Mouse (Mus musculus) cerebellum, adult 9-11 months (tissue): Measurements from ENCODE around the gene Unc13d.
"Not testable (repeated sequence)": the region's sequence is repeated elsewhere in the genome, so short reads cannot be mapped to it uniquely, and the experiment has no call there.

ENCODE experiments used
- DNase-seq: peaks from one replicate; pipeline ENCODE4 v3.0.0; 2022

Gene Unc13d

DNA sequence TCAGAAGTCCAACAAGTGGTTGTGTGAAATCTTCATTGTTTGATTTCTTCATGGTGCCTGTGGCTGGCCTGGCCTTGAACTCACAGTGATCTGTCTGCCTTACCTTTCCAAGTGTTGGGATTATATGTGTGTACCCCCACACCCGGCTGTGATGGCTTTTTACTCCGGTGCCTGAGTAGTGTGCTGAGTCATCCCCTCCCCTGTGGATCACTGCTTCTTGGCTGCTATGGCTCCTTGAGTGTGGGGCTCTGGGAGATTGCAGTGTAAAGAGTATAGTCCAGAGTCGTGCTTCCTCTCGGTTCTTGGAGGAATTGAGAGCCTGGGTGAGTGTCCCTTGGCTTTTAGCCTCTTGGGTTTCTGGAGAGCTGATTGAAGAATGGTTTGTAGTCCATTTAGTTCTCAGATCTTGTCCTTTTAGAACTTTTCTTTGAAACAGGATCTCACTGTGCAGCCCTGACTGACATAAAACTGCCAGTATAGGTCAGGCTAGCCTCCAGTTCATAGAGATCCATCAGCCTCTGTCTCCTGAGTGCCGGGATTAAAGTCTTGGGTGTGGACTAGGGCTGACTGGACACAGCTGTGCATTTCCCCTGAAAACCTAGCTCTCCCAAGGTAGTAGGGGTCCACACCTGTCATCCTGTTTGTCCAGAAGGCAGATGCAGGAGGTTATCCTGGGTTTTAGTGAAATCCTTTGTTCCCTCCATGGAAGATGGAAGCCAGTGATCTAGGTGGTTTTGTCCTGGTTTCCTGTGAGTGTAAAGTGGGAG is 35.2 kb downstream of the Unc13d start:
- no peak for DNase-seq

DNA sequence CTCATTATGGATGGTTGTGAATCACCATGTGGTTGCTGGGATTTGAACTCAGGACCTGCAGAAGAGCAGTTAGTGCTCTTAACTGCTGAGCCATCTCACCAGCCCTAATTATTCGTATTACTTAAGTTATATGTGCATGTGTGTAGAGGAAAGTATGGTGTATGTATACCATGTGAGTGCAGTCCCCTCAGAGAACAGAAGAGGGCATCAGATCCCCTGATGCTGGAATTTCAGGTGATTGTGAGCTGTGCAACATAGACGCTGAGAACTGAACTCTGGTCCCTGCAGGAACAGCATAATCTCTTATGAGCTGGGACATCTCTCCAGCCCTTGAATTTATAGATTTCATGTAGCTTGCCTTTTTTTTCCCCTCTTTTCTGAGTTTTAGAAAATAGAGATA is 35.9 kb downstream of the Unc13d start:
- DNase-seq, result no peak

DNA sequence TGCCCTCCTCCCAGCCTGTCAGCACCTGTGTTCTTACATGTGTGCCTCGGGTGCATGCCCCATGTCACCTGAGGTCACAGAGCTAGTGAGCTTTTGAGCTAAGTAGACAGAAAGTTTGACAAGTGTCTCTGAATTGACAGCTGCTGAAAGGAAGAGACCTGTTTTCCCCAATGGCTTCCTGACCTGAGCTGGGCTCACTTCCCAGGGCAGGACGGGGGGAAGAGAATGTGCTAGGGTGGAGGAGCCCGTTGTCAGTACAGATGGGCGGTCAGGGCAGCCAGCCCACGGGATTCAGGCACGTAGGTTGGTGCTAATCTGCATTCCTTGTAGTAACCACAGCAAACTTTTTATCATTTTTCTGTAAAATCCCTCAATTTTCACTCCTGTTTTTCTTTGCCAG is 37.2 kb downstream of the Unc13d start:
- DNase-seq, result no peak

DNA sequence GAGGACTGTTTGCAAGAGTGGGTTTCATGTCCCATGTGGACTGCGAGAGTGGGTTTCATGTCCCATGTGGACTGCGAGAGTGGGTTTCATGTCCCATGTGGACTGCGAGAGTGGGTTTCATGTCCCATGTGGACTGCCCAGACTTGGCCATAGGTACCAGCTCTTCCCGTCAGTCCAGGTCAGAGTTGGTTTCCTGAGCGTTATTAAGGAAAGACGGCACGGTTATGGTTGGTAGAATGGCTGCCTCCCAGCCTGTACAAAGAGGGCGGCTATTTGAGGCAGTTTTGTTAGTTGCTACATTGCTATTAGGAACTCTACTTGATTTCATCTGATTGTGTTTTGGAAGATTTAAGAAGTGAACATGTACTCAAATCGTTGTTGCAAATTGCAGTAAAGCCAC is 39.9 kb downstream of the Unc13d start:
- no peak for DNase-seq

DNA sequence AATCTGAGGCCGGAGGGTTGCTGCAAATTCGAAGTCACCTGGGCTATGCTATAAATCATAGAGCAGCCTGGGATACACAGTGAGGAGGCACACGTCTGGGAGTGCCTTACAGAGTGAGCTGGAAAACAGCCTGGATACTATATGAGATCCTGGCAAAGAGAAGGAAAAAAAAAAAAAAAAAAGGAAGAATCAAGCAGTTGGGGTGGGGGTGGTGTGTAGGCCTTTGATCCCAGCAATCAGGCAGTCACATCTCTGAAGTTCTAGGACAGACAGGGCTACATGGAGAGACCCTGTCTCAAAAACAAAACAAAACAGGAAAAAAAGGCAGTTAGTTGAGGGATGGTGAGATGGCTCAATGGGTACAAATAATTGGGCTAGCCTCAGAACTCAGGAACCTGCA is 41.1 kb downstream of the Unc13d start:
- no peak for DNase-seq

DNA sequence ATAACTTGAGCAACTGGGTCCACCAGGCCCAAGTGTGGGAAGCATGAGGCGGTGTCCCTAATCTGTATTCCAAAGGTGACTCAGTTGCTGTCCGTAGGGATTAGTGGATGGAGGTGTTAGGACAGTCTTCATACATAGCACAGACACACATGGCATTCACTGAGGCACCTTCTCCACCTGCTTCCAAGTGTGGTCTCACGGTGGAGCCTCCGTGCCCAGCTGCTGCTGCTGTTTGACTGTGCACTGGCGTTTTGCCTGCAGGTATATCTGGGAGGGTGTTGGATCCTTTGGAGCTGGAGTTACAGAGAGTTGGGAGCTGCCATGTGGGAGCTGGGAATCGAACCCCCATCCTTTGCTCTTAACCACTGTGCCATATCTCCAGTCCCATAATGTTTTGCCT is 43.2 kb downstream of the Unc13d start:
- no peak for DNase-seq

DNA sequence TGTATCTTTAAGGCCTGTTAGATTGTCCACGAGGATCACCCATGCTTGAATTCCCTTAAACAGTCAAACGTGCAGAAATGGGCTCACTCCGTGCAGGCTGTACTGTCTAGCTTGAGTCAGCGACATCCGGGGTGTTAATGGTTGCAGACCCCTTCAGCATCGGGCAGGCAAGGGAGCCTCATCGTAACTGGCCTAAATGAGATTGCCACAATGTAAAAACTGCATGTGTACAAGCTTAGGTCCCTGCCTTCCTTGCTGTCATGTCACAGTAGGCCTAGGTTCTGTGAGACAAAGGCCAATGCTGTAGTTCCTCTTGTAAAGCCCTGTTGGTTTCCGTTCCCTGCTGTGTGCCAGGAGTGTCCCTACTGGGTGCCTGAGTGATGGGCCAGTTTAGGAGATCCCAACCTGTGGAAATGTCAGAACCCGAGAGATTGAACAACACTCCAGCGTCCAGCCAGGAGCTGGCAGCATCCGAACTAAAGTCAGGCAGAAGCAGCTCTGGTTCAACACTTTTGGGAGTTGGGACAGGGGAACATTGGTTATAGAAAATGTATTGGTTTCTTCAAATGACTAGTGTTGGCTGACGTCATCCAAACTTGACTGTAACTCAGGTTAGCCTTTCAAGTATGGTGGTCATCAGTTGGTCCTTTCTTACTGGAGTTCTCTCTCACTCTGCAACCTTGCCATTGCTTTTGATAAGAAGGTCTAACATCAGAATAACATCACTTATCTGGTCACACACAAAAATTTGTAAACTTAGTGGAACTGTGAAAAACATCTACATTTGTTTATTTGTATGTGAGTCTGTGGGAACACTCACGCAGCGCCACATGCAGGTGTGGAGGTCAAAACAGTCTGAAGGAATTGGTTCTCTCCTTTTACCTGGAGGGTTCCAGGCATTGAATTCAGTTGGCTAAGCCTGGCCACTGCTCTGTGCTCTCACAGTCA is 46.6 kb downstream of the Unc13d start:
- peak; percentile 78 for DNase-seq

DNA sequence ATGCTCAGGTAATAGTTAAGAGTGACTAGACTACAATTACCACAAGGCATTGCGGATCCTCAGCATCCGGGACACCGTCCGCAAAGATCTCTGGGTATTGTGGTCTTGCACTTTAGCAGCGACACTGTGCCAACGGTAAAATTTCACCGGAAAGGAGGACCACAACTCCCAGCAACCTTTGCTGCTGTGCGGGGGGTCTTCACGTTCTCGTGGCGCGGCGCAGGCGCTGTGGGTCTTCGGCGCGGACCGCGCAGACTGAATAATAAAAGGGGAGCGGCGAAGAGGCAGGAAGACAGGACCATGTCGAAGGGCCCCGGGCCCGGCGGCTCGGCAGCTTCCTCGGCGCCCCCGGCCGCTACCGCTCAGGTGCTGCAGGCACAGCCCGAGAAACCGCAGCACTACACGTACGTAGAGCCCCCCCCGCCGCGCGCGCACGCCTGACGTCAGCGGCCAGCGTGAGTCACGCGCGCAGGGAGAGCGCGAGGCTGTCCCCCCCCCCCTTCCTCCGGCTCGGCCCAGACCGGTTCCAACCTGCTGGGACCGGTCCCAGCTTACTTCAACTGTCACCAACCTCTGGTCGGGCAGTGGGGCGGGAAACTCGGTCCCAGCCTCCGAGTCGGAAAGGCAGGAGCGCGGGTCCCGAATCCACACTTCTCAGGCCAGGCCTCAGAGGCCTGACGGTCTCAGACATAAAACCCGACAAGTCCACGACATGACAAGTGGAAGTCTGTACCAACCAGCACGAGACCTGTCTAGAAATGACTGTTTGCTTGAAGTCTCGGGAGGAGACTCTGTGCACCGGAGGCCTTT is 47.5 kb downstream of the Unc13d start, which contains the start of gene Unk:
TSS of gene Unk (plus strand) at position 235 of the 810 bp plus-strand sequence.
- DNase-seq, result peak; percentile 99

DNA sequence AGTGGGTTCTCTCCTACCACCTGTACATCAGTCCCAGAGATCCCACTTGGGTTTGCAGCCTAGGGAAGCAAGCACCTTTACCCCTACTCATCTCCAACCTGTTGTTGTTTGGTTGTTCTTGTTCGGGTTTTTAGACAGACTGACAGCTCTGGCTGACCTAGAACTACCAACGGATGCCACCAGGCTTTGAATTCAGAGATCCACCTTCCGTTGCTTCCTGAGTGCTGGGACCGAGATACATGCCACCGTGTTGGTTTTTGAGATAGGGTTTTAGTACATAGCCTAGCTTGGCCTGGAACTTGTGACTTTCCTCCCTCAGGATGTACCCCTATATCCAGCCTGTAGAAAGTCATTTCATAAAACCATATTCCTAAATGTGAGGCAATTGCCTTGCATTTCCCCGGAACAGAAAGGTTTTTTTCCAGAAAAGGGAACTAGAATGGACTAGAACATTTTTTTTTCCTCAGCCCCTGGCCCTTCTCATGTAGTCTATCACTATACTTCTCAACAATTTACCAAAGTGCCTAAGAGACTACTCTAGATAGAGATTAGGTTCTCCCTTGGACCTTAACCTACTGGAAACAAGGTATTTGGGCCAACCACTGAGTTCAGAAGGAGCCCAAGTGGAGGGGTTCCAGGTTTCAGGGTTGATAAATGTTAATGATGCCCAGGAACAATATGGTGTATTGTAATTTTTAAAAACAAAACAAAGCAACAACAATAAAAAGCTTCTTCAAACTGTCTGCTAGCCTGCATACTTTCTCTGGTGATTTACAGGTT is 48.5 kb downstream of the Unc13d start:
- DNase-seq, result peak; percentile 61

DNA sequence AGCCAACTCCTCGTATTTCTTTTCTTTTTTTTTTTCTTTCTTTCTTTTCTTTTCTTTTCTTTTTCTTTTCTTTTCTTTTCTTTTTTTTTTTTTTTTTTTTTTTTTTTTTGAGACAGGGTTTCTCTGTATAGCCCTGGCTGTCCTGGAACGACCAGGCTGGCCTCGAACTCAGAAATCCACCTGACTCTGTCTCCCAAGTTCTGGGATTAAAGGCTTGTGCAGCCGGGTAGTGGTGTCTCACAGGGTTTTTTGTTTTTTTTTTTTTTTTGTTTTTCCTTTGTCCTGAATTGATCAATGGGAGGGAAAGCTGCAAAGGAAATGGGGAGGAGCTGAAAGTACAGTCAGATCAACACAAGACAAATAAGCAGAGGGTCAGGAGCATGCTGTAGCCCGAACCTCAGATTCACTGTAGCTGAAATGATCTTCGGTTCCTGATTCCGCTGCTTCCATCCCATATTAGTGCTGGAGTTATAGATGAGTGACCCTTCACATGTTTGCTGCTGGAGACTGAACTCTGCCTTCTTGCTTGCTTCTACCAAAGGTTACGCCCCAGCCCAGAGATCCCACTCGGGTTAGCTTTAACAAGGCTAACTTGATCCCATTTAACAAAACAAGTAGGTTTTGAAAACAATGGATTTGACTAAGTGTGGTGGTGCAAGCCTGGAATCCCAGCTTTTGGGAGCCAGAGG is 49.4 kb downstream of the Unc13d start:
- DNase-seq, result peak; percentile 51

DNA sequence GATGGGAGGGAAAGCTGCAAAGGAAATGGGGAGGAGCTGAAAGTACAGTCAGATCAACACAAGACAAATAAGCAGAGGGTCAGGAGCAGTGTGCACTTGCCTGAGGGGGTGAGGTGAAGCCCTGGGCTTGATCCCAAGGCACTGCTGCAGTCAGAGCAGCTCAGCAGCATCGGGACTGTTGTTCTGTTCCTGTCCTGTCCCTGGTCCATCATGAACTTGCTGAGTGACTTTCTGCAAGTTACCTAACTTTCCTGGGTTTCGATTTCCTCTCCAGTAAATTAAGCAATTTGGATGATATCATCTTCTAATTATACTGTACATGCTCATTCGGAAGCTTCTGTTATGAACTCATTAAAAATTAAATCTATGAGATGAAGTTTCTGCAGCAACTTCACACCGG is 50.0 kb downstream of the Unc13d start, which contains the start of gene H3f3b:
TSS of gene H3f3b (minus strand) at position 207 of the 400 bp plus-strand sequence.
- no peak for DNase-seq

DNA sequence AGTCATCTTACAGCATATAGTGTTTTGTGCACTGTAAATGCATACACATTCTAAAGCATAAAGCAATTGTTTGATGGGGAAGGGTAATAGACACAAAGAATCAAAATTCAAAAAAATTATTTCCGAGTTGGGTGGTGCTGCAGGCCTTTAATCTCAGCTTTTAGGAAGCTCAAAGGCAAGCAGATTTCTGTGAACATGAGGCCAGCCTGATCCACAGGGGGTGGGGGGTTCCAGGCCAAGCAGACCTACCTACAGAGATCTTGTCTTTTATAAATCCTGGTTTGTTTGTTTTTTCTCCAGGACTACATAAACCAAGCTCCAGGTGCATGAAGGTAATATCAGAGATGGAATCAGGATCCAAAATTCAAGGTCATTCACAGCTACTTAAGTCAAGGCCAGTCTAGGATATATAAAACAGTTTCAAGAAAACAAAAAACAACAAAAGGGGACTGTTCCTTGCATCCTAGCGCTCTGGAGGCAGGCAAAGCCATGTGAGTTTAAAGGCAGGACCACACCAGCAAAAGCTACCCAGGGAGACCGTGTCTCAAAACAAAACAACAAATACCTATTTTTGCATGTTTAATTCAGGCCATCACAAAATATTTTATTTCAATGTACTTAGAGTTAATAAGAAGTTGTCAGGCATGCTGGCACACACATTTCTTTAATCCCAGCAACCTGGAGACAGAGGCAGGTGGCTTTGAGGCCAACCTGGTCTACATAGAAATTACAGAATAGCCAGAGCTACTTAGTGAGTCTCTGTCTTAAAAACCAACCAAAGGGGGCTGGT is 52.5 kb downstream of the Unc13d start:
- peak; percentile 62 for DNase-seq

DNA sequence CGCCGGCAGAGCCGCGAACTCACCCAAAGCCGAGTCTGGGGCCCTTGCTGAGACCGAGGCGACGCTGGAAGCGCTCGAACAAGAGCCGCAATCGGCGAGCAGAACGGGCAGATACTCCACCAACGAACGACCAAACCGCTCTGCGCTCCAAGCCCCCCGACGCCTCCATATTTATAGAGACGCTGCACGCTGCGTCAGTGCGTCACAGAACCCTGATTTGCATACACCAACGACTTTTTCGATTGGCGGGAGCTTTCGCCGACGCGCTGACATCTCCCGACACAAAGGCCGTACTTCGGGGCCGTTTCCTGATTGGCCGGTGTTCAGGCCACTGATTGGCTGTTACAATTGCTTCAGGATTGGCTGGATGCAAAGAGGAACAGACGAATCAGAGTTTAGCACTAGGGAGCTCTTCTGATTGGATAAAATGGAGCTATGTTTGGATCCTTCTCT is 53.4 kb downstream of the Unc13d start:
- peak; percentile 99 for DNase-seq

DNA sequence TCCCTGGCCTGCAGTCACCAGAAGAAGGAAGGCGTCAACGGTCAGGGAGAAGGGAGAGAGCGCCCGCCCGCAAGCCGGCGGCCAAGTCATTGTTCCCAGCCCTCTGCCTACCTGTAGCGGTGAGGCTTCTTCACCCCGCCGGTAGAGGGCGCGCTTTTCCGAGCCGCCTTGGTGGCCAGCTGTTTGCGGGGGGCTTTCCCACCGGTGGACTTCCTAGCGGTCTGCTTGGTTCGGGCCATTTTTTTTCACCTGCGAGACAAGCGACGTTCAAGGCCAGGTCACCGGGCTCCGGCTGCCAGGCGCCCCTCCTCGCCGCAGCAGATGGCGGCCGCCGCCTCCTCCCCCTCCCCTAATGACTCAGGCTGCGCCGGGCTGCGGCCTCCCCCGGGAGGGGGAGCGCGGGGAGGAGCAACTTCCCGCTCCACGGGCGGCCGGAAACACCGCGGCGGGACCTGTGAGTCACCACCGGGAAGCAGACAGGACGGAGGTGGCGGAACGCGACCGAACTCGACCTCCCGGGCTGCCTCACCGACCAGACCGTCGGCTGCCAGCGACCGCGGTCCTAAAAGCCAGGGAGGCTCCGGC is 53.9 kb downstream of the Unc13d start:
- peak; percentile 91 for DNase-seq

DNA sequence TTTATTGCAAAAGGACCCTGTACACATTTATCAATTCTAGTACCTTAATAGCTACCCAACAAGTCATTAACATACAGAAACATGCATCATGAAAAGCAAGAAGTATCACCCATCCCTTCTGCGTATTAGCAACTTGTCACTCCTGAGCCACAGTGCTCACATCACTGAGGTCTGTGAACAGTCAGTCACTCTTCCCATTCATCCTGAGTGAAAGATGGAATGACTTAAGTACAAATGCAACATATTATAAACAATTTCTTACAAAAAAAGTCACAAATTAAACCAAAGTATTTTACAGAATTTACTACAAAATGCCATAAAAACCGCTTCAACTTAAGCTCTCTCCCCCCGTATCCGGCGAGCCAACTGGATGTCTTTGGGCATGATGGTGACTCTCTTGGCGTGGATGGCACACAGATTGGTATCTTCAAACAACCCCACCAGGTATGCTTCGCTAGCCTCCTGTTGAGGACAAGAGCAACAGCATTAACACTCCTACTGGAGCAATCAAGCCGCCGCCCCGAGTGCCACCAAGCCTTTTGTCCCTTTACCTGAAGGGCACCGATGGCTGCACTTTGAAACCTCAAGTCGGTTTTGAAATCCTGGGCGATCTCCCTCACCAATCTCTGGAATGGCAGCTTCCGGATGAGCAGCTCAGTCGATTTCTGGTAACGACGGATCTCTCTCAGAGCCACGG is 54.5 kb downstream of the Unc13d start:
- DNase-seq, result not testable (repeated sequence)

DNA sequence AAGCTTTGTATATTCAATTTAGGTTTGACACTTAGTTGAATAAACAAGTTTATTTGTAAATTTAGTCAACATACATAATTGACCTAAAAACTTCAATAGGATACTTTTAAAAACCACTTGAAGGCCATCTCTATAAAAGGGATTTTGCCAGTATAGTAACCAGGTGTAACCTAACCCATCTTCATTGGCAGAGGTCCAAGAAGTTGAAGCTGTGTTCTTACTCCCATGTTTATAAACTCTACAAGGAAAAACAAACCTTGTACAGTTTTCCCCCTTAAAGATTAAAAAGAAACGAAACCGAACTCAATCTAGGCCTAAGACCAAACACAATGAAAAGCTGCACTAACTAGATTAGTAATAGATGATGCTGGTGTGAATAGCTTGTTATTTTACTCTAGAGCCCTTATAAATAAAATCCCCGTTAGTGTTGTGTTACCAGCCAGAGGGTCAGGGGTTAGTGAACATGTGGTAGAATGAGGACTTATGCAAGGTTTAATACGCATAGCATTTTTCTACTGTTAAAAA is 55.4 kb downstream of the Unc13d start:
- DNase-seq, result no peak

DNA sequence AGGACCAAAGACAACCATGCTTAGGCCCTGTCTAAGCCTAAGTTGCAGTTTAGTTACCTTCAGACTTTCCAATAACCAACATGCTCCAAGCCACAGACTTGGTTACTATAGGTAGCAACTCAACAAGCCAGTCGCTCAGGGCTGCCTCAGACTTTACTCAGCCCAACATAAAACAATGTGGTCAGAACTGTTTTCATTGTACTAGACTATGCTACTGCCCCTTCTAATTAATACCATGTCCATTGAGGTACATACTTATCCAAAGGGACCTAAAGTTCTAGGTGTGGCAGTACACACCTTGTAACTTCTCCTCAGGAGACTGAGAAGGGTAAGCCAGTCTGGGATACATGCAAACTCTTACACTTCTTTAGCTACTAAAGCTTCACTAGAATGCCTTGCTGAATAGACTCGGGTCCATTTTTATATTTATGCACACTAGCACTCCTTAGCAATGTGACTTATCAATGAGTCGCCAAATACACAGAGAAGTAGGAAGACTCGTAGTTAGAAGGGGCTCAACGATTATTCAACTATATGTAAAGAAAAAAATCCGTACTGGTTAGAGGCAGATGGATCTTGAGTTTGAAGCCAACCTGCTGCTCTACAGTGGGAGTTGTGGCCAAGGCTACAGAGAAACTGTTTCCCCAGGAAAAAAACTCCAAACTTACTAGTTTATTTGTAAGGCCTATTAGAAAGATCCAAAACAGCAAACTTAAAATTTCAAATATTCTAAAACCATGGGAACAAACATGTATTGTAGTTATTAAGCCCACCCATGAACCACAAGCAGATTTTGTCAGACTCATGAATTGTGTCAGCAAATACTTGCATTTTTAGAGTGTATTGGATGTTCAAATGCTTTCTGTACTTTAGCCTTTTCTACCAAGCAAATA is 56.2 kb downstream of the Unc13d start:
- DNase-seq, result no peak

DNA sequence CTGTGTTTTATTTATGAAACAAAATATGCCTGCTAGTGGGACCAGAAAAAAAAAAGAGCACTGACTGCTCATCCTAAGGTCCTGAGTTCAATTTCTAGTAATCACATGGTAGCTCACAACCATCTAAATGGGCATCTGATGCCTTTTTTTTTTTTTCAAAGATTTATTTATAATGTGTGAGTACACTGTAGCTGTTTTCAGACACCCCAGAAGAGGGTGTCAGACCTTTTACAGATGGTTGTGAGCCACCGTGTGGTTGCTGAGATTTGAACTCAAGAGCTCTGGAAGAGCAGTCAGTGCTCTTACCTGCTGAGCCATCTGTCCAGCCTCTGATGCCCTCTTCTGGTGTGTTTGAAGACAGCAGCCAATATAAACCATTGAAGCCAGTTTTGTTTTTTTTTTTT is 57.2 kb downstream of the Unc13d start:
- DNase-seq, result no peak
